Mouse (Mus musculus) neural tube, embryonic 12.5 days (tissue): ENCODE data around the gene Ccdc106. TPM values are rescaled to one million over a fixed set of nuclear protein-coding genes. Genes with fewer than 3 reads are reported as not detected.
A peak's percentile ranks its signal among the peaks of the same experiment; 100 is the strongest.
"Not testable (repeated sequence)": the region's sequence is repeated elsewhere in the genome, so short reads cannot be mapped to it uniquely, and the experiment has no call there.

Experiments used
- ATAC-seq: fragments of 200-750 bp; cut with Nextera tagmentation; 2 replicates; pipeline ENCODE4 v1.8.0; 2017; ENCODE audit warnings: low read depth, mild to moderate bottlenecking, moderate TSS enrichment, moderate library complexity; ENCODE audit not compliant: low FRiP score
- H3K27ac ChIP-seq: fragments of 300-500 bp; sonication (generic); 2 replicates; pipeline ENCODE4 v1.5.1; 2016
- H3K27me3 ChIP-seq: fragments of 300-500 bp; sonication (generic); replicated peaks from 2 replicates; pipeline ENCODE4 v1.6.1; 2016; ENCODE audit warnings: mild to moderate bottlenecking
- H3K36me3 ChIP-seq: fragments of 300-500 bp; sonication (generic); 2 replicates; pipeline ENCODE4 v1.6.1; 2016; ENCODE audit warnings: mild to moderate bottlenecking
- H3K4me1 ChIP-seq: fragments of 300-500 bp; sonication (generic); 2 replicates; pipeline ENCODE4 v1.6.1; 2016
- H3K4me2 ChIP-seq: fragments of 300-500 bp; sonication (generic); replicated peaks from 2 replicates; pipeline ENCODE4 v1.6.1; 2016; ENCODE audit warnings: mild to moderate bottlenecking
- H3K4me3 ChIP-seq: fragments of 300-500 bp; sonication (generic); 2 replicates; pipeline ENCODE4 v1.5.1; 2016
- H3K9ac ChIP-seq: fragments of 300-500 bp; sonication (generic); 2 replicates; pipeline ENCODE4 v1.6.1; 2016; ENCODE audit warnings: mild to moderate bottlenecking
- H3K9me3 ChIP-seq: fragments of 300-500 bp; sonication (generic); 2 replicates; pipeline ENCODE4 v1.6.1; 2016; ENCODE audit warnings: mild to moderate bottlenecking
- WGBS: fragments of 180-500 bp; shearing (Covaris S2); methylation state at CpG from one replicate; pipeline ENCODE4 v1.1.7; 2016; 5-methylcytosine and 5-hydroxymethylcytosine counted together
- polyA plus RNA-seq: library from polyadenylated mRNA; unstranded; fragments of >200 nt; fragmentation: Nextera tagmentation; extraction: Ambion mirVana; gene quantifications from 2 replicates; pipeline ENCODE4 v1.2.1, GENCODE M21; 2016

The Ccdc106 gene
- polyA plus RNA-seq, 1 experiment from 2014 or later = 17.0 TPM

GRCm38 (mm10) chr7:4996003-4996895 lies 24.1 kb upstream of the Ccdc106 start, which contains the start of gene Zfp579:
Gene Zfp579, minus strand, starts transcription at chr7:4996158.
- Histone ChIP-seq H3K27ac (peak within 1 kb of the TSS; percentile 46; the same call in 1 of the 2 replicates), H3K4me2 (peak within 1 kb of the TSS; percentile 89), H3K27me3 (peaks cover 22% of the 10 kb centered on the region), H3K9me3 (0 out of 2 replicates have a peak, but pooled peaks cover 6% of the 10 kb centered on the region), H3K36me3 (peaks cover 27% of the 10 kb centered on the region), H3K4me1 (peaks cover 33% of the 10 kb centered on the region), H3K4me3 (peak within 1 kb of the TSS; percentile 65), H3K9ac (peak within 1 kb of the TSS; percentile 83)
- ATAC-seq = peak; percentile 84
- WGBS = 5% methylated on average over 16 of the region's 26 CpGs

- no peak overlapping the region for H3K27ac ChIP-seq
- H3K4me1 ChIP-seq = peaks cover 33% of the 10 kb centered on the region
- peaks cover 22% of the 10 kb centered on the region for H3K27me3 ChIP-seq
- WGBS = 78% methylated on average over 8 of the region's 8 CpGs
- H3K9me3 ChIP-seq = 0 out of 2 replicates have a peak, but pooled peaks cover 5% of the 10 kb centered on the region
- H3K4me3 ChIP-seq = peak overlapping the region; percentile 65; the same call in 1 of the 2 replicates
- H3K9ac ChIP-seq = peak overlapping the region; percentile 83; the same call in 1 of the 2 replicates
- no peak for ATAC-seq
- H3K4me2 ChIP-seq = peak overlapping the region; percentile 89
- H3K36me3 ChIP-seq = peaks cover 25% of the 10 kb centered on the region
These were observed 23.4 kb upstream of the Ccdc106 start for GRCm38 (mm10) chr7:4996934-4997333.

GRCm38 (mm10) chr7:4999876-5000275 lies 20.5 kb upstream of the Ccdc106 start:
- no peak overlapping the region for H3K27ac ChIP-seq
- ATAC-seq = no peak
- WGBS = 61% methylated on average over 2 of the region's 2 CpGs
- H3K36me3 ChIP-seq = no peaks in the 10 kb centered on the region
- peaks cover 12% of the 10 kb centered on the region for H3K4me1 ChIP-seq
- H3K4me3 ChIP-seq = no peak overlapping the region
- H3K27me3 ChIP-seq = peaks cover 3% of the 10 kb centered on the region
- H3K9ac ChIP-seq = no peak overlapping the region
- H3K9me3 ChIP-seq = no peaks in the 10 kb centered on the region
- H3K4me2 ChIP-seq = no peak overlapping the region

- H3K4me3 ChIP-seq, H3K9me3 ChIP-seq, H3K27me3 ChIP-seq, H3K4me2 ChIP-seq, H3K27ac ChIP-seq, ATAC-seq, H3K4me1 ChIP-seq, H3K9ac ChIP-seq: not testable (repeated sequence)
- peaks cover 20% of the 10 kb centered on the region for H3K36me3 ChIP-seq
- WGBS = 68% methylated on average over 8 of the region's 8 CpGs
These were observed 17.5 kb upstream of the Ccdc106 start for GRCm38 (mm10) chr7:5002876-5003275.

- Histone ChIP-seq H3K9ac (no peak overlapping the region), H3K27me3 (no peaks in the 10 kb centered on the region), H3K9me3 (no peaks in the 10 kb centered on the region), H3K4me2 (no peak overlapping the region), H3K27ac (no peak overlapping the region), H3K4me1 (no peaks in the 10 kb centered on the region), H3K4me3 (no peak overlapping the region), H3K36me3 (peaks cover 71% of the 10 kb centered on the region)
- 96% methylated on average over 26 of the region's 26 CpGs for WGBS
- no peak for ATAC-seq
These were observed 12.1 kb upstream of the Ccdc106 start for GRCm38 (mm10) chr7:5008229-5008628.

GRCm38 (mm10) chr7:5012681-5013513 lies 7.5 kb upstream of the Ccdc106 start:
- no peak for ATAC-seq
- Histone ChIP-seq H3K4me2 (peak overlapping the region; percentile 55), H3K36me3 (peaks cover 50% of the 10 kb centered on the region), H3K9ac (no peak overlapping the region), H3K4me1 (no peaks in the 10 kb centered on the region), H3K4me3 (no peak overlapping the region), H3K27me3 (no peaks in the 10 kb centered on the region), H3K27ac (no peak overlapping the region), H3K9me3 (no peaks in the 10 kb centered on the region)
- 92% methylated on average over 27 of the region's 27 CpGs for WGBS

- under 1% methylated on average over 41 of the region's 42 CpGs for WGBS
- Histone ChIP-seq H3K4me3 (peak within 1 kb of the TSS; percentile 63), H3K4me1 (no peaks in the 10 kb centered on the region), H3K9me3 (no peaks in the 10 kb centered on the region), H3K36me3 (peaks cover 35% of the 10 kb centered on the region), H3K27me3 (no peaks in the 10 kb centered on the region), H3K9ac (peak within 1 kb of the TSS; percentile 78), H3K4me2 (peak within 1 kb of the TSS; percentile 55), H3K27ac (peak within 1 kb of the TSS; percentile 95)
- ATAC-seq = peak; percentile 83
These were observed 5.9 kb upstream of the Ccdc106 start, which contains the start of the genes Zfp524 and Fiz1 for GRCm38 (mm10) chr7:5014251-5015117. Gene Zfp524, plus strand, starts transcription at chr7:5014415. Gene Fiz1, minus strand, starts transcription at chr7:5014697.

- Histone ChIP-seq H3K36me3 (peaks cover 26% of the 10 kb centered on the region), H3K4me1 (no peaks in the 10 kb centered on the region), H3K27ac (peak within 1 kb of the TSS; percentile 95), H3K9me3 (no peaks in the 10 kb centered on the region), H3K4me3 (peak within 1 kb of the TSS; percentile 63), H3K27me3 (no peaks in the 10 kb centered on the region), H3K4me2 (peak within 1 kb of the TSS; percentile 55), H3K9ac (peak within 1 kb of the TSS; percentile 78)
- under 1% methylated on average over 74 of the region's 76 CpGs for WGBS
- peak; percentile 82 for ATAC-seq
These were observed 5.0 kb upstream of the Ccdc106 start, which contains the start of gene Gm44973 for GRCm38 (mm10) chr7:5015118-5016001. Gene Gm44973, plus strand, starts transcription at chr7:5015496.

GRCm38 (mm10) chr7:5016057-5016456 lies 4.3 kb upstream of the Ccdc106 start:
- H3K9me3 ChIP-seq = no peaks in the 10 kb centered on the region
- no peaks in the 10 kb centered on the region for H3K27me3 ChIP-seq
- no peak overlapping the region for H3K27ac ChIP-seq
- H3K4me2 ChIP-seq = peak overlapping the region; percentile 55
- peak overlapping the region; percentile 70 for H3K9ac ChIP-seq
- H3K36me3 ChIP-seq = peaks cover 19% of the 10 kb centered on the region
- WGBS = 68% methylated on average over 3 of the region's 3 CpGs
- H3K4me3 ChIP-seq = peak overlapping the region; percentile 63
- ATAC-seq = no peak
- peaks cover 3% of the 10 kb centered on the region for H3K4me1 ChIP-seq

GRCm38 (mm10) chr7:5016920-5017319 lies 3.4 kb upstream of the Ccdc106 start:
- H3K4me3 ChIP-seq = no peak overlapping the region
- peaks cover 11% of the 10 kb centered on the region for H3K36me3 ChIP-seq
- H3K27ac ChIP-seq = no peak overlapping the region
- peaks cover 10% of the 10 kb centered on the region for H3K4me1 ChIP-seq
- 91% methylated on average over 2 of the region's 2 CpGs for WGBS
- no peaks in the 10 kb centered on the region for H3K27me3 ChIP-seq
- ATAC-seq = no peak
- no peak overlapping the region for H3K9ac ChIP-seq
- H3K9me3 ChIP-seq = no peaks in the 10 kb centered on the region
- no peak overlapping the region for H3K4me2 ChIP-seq
